In genomic region chr6:51880778-51881177, GRCm38 (mm10) we compare ENCODE assay signal across 9 mouse cellular contexts.
DNase-seq lines count a peak whose midpoint lies in the region; ATAC-seq and TF ChIP-seq lines count a peak whose summit lies in the region.
"Had no signal": no experiment of that assay in that cellular context is flagged by ENCODE, and none has a peak within 500 bp of the region (broad histone marks: within the 10 kb centered on the region; RNA-seq: fewer than 3 reads in every experiment).

No protein-coding gene starts in this region.

- no peaks in the 10 kb centered on the region for H3K27me3 ChIP-seq in heart, adult 2 months (ENCODE audit: control insufficient read depth, insufficient read depth, low read length)

- intact Hi-C loops in heart, adult 2 months (cut with DNase I) = no loop called here

- TF ChIP-seq CTCF in heart, adult 2 months (IDR thresholded peaks at IDR 0.05) = no peak

- WGBS in heart, adult 2 months = 53% methylated on average over 6 of the region's 6 CpGs
- 49% methylated on average over 6 of the region's 6 CpGs for WGBS in macrophage (ENCODE audit: missing documents)

- H3K36me3 ChIP-seq in heart, adult 2 months (ENCODE audit: control insufficient read depth, insufficient read depth, low read length) = peaks cover 10% of the 10 kb centered on the region
- peaks cover 22% of the 10 kb centered on the region; the same call in 1 of the 2 replicates for H3K36me3 ChIP-seq in macrophage (ENCODE audit: inconsistent target)

- peaks cover 16% of the 10 kb centered on the region for H3K4me1 ChIP-seq in heart, adult 2 months (ENCODE audit: control insufficient read depth, insufficient read depth, low read length)
- H3K4me1 ChIP-seq in brown adipose tissue, adult 24 weeks (ENCODE audit: control insufficient read depth, insufficient read depth, insufficient read length, low read length) = peaks cover 30% of the 10 kb centered on the region

- TF ChIP-seq POLR2A in heart, adult 2 months (IDR thresholded peaks at IDR 0.05; ENCODE audit: insufficient read depth, low read depth, low read length) = no peak

- TF ChIP-seq EP300 in heart, adult 2 months (IDR thresholded peaks at IDR 0.05; ENCODE audit: insufficient read depth, low read depth, low read length) = no peak

- no peak overlapping the region for H3K9ac ChIP-seq in heart, adult 2 months (ENCODE audit: low read depth, low read length)

- peak overlapping the region; percentile 66 for H3K27ac ChIP-seq in heart, adult 2 months
- peak overlapping the region; percentile 61 for H3K27ac ChIP-seq in brown adipose tissue, adult 24 weeks (replicated peaks; ENCODE audit: low read depth, low read length)
- H3K27ac ChIP-seq in macrophage = peak overlapping the region; percentile 65

- no peak overlapping the region for H3K4me3 ChIP-seq in heart, adult 2 months
- H3K4me3 ChIP-seq in brown adipose tissue, adult 24 weeks (ENCODE audit: insufficient read depth, low read depth, low read length) = no peak overlapping the region
- no peak overlapping the region for H3K4me3 ChIP-seq in macrophage (ENCODE audit: inconsistent target)

- no peak for ATAC-seq in activated CD4-positive, CD25-positive, alpha-beta regulatory T cell, adult 4 months

- no peaks in the 10 kb centered on the region for H3K79me2 ChIP-seq in heart, adult 2 months (replicated peaks; ENCODE audit: control insufficient read depth, insufficient read depth, low read length)
- H3K79me2 ChIP-seq in macrophage (ENCODE audit: inconsistent target) = peaks cover 27% of the 10 kb centered on the region; the same call in 1 of the 2 replicates

- peak in 1 of 2 experiments; percentile 18 for DNase-seq in heart, adult 2 months
- DNase-seq in heart, adult 9 months (ENCODE audit: low spot score in 2 of 2) = no peak
- DNase-seq in kidney, postnatal 25 days = peak; percentile 25 to 63
- no peak for DNase-seq in cerebellum, postnatal 14 days
- DNase-seq in thymus, postnatal 36 days = no peak
- DNase-seq: cerebellum, adult 11 months had no signal

Comparison
In these comparisons a context has a peak if more than half of its experiments do, and no peak if none do; other contexts are left out.
1. DNase-seq: peak in kidney, postnatal 25 days (2 of 2); none in heart, adult 9 months (0 of 2), cerebellum, postnatal 14 days (0 of 2) and thymus, postnatal 36 days (0 of 2).
2. Peak in every context shown above with its lines, with median percentiles within 50 percentile points of each other: H3K27ac ChIP-seq.